Mouse (Mus musculus): ENCODE data around the gene Lrrc49.
A peak's percentile ranks its signal among the peaks of the same experiment; 100 is the strongest.

Gene Lrrc49

GRCm38 (mm10) chr9:60530310-60530709 lies 157.6 kb downstream of the Lrrc49 start:
- no peak for DNase-seq (ENCODE audit: low read depth, low spot score)

- DNase-seq (ENCODE audit: low read depth, low spot score) = no peak
These were observed 158.4 kb downstream of the Lrrc49 start for GRCm38 (mm10) chr9:60529348-60530243.

- DNase-seq (ENCODE audit: low read depth, low spot score) = peak; percentile 80
These were observed 159.7 kb downstream of the Lrrc49 start for GRCm38 (mm10) chr9:60528269-60528668.

- peak; percentile 54 for DNase-seq (ENCODE audit: low read depth, low spot score)
These were observed 160.1 kb downstream of the Lrrc49 start for GRCm38 (mm10) chr9:60527836-60528235.

GRCm38 (mm10) chr9:60527051-60527450 lies 160.9 kb downstream of the Lrrc49 start:
- DNase-seq (ENCODE audit: low read depth, low spot score) = peak; percentile 61

GRCm38 (mm10) chr9:60526195-60526594 lies 161.8 kb downstream of the Lrrc49 start:
- no peak for DNase-seq (ENCODE audit: low read depth, low spot score)

- DNase-seq (ENCODE audit: low read depth, low spot score) = no peak
These were observed 166.1 kb downstream of the Lrrc49 start, which contains the start of gene Thsd4 for GRCm38 (mm10) chr9:60521806-60522264. Gene Thsd4, minus strand, starts transcription at chr9:60522046.

- no peak for DNase-seq (ENCODE audit: low read depth, low spot score)
These were observed 166.8 kb downstream of the Lrrc49 start for GRCm38 (mm10) chr9:60521143-60521542.

GRCm38 (mm10) chr9:60519601-60520000 lies 168.4 kb downstream of the Lrrc49 start:
- DNase-seq (ENCODE audit: low read depth, low spot score) = no peak

All from 3T3-L1 (cell line).